Mouse (Mus musculus): Measurements from ENCODE around the gene Gucy2c.
A peak's percentile ranks its signal among the peaks of the same experiment; 100 is the strongest.
"Not testable (repeated sequence)": the region's sequence is repeated elsewhere in the genome, so short reads cannot be mapped to it uniquely, and the experiment has no call there.

The Gucy2c gene

DNA sequence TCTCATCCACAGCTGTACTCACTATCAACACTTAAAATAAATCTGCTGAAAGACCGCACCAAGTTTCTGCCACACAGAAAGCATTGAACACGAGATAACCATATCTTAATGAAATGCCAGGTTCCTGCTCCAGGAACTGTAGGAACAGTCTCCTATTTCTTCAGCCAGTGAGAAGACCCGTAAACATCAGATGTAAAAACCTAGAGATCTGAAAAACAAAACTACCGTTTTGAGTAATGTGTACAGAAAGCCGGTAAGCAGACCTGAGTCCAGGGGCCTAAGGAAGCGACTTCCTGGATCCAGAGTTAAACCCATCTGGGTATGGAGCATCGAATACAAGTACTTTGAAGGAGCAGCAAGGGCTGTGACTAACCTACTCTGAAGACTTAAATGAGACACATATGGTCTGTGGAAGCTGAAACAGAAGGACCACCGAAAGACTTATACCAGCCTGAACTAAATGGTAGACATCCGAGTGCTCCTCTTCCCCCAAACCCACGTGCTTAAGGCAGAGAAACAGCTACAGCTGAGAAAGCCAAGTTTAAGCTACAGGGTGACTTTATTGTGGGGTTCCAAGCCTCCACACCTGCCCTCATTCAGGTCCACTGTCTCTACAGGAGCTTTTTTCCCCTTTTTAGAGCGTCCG is 21.7 kb upstream of the Gucy2c start:
- no peak for DNase-seq (ENCODE audit: low spot score)

DNA sequence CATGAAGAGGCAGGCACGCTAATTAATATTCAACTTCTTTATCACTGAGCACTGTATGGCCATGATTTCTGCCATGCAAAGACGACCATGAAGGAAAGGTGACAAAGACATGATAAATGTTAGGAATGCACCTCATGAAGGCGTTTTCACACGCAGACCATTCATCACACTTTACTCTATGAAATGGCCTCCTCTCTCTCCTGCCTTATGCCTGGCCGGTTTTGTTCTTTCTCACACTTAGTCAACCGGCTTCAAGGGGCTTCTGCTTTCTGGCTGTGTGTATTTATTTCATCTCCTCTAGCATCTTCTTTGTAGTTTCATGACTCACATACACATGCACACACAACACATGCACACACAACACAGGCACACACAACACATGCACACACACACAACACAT is 19.7 kb upstream of the Gucy2c start:
- no peak for DNase-seq (ENCODE audit: low spot score)

DNA sequence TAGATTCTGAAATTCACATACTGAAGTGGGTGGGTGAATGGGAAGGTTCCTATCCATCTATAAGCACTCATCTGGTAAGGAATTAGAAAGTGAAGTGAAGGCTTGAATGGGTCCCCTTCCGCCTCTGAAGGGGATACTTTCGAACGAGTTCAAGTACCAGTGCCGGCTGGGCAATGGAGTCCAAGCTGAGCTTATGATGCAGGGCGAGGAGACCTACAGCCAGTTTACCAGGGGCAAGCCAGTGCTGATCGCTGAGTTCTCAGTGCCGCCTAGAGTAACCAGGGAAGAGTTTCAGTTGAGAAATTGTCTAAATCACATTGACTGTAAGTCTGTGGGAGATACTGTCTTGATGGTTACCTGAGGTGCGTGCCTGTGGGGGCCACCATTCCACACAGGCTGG is 19.1 kb upstream of the Gucy2c start:
- no peak for DNase-seq (ENCODE audit: low spot score)

DNA sequence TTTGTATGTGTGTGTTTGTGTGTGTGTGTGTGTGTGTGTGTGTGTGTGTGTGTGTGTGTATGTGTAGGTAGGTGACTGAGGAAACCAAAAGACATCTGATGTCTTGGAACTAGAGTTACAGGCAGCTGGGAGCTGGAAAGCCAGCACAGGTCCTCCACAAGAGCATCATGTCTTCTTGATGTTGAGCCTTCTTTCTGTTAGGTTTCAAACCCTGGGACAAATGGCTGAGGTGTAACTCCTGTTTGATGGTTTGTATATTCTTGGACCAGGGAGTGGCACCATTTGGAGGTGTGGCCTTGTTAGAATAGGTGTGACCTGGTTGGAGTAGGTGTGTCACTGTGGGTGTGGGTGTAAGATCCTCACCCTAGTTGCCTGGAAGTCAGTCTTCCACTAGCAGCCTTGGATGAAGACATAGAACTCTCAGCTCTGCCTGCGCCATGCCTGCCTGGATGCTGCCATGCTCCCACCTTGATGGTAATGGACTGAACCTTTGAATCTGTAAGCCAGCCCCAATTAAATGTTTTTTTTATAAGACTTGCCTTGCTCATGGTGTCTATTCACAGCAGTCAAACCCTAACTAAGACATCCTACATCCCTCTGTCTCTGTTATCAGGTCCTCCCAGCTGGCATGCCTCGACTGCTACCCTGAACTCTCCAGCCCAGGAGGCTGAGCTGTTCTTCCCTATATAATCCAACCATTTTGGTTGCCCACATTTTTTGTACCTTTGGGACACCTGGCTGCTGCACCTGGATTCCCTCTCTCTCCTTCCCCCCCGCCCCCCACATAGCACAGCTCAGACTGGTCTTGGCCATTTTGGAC is 16.5 kb upstream of the Gucy2c start:
- DNase-seq (ENCODE audit: low spot score), result not testable (repeated sequence)

DNA sequence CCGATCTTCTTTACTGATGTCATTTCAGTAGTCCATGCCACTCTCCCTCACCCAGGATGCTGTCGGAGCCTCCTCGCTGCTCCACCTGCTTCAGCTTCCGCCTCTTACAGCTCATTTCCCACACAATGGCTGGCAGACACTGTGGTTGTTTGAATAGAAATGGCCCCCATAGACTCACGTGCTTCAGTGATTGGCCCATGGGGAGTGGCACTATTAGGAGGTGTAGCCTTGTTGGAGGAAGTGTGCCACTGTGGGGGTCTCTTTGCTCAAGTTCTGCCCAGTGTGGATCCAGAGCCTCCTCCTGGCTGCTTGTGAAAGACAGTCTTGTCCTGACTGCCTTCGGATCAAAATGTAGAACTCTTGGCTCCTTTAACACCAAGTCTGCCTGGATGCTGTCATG is 14.3 kb upstream of the Gucy2c start:
- no peak for DNase-seq (ENCODE audit: low spot score)

DNA sequence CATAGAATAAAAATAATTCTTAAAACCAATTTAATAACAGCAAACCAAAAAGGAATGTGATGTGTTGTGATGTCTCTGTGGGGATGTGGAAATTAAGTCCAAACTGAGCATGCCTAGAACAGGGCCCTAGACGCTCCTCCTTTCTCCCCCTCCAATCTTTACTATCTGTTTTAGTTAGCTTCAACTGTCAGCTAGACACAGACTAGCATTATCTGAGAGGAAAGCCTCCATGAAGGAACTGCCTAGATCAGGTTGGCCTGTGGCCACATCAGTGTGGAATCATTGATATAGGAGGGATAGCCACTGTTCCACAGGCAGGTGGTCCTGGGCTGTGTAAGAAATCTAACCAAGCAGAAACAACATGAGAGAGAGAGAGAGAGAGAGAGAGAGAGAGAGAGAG is 13.5 kb upstream of the Gucy2c start:
- DNase-seq (ENCODE audit: low spot score), result no peak

DNA sequence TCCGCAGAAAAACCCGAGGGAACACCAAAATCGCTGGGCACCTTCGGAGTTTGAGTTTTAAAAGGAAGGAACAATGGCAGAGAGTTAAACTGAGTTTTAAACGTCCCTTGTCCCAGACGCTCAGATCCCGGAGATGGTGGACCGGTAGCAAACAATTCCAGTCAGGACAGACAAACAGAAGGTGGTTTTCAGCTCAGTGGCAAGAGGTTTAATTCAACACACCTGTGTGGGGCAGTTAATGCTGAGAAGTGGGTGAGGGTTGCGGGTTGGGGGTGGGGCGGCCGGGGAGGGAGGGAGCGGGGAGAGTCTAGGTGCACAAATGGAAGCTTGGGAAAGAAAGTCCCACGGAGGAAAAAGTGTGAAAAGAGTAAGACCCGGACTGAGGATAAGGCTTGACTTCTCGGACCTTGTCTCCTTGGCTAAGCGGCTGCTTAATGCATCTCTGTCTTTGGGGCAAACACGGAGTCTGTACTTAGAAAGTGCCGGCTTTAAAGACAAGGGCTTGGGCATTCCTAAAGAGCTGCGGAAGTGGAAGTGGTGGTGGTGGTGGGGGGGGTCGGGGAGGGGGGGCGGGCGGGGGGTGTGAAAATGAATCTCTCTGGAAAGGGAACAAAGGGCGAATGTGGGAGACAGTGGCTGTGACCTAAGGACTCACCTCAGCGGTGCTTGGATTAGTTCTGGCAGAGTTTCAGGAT is 12.4 kb upstream of the Gucy2c start:
- no peak for DNase-seq (ENCODE audit: low spot score)

DNA sequence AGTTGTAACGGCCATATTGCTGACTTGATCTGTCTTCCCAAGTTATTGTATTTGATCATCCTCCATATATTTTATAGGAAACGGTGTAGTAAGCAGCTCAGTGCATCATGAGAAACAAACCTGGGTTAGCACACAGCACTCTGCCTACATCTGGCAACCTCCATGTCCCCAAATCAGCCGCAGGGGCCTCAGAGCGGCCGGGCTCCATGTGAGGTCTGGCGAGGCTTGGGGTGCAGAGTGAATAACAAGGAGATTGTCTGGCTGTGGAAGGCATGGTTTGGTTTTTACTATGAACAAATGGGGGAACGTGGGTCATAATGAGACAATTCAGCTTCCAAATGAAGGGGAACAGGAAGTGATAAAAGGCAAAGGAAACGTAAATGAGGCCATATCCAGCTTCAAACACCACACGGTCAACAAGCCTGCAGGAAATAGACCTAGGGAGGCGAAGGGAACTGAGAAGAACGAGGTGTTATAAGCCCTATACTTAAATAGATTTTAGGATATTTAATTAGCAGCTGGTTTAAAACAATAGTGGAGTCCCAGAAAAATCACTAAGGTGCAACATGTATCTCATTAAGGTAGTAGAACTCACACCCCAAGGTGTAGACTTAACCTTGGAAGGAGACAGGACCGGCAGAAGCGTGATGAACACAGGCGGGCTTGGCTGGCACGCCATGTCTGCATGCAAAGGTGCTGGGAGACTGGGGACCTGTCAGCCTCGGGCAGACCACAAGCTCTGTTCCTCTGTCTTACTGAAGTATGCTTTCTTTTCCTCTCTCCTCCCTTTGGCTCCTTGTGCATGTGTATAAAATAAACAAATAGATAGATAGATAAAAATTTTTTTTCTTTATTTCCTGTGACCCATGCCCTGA is 11.6 kb upstream of the Gucy2c start:
- DNase-seq (ENCODE audit: low spot score), result no peak

DNA sequence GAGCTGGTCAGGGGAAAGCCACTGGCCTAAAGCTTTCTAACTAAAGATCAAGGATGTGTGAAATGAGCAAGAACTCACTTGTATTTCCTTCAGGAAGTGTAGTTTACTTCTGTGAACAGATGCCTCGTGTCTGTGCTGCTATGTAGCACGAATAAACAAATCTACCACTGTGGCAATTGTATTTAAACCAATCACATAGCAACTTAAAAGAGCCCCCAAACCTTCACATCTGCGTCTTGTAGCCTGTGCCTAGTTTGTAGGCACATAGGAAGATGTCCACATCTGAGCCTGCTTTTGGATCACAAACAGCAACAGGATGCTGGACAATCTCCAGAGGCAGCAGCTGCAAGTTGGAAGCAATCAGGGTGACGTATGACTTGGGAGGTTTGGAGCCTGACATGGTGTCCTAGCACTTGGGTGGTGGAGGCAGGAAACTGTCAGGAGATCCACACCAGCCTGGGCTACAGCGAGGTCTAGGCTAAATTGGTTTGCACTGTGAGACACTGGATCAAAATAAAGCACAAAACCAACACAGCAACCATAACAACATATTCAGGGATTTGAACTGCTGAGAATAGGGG is 7.9 kb upstream of the Gucy2c start:
- DNase-seq (ENCODE audit: low spot score), result peak; percentile 77

DNA sequence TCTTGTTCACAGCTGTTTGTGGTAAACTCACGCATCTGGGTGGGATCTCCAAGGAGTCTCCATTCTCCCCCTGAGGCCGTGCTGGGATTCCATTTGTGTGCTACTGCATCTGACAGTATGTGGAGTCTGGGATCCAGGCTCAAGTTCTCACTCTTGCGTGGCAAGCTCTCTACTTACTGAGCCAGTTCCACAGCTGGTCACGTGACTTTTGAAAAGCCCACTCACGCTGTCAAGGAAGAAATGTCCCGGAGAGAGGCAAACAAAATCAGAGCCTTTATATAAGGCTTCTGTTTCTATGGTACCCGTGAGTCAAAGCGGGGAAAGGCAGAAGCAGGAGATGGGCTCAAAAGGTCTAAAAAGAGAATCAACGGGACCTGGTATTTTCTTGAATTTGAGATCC is 1.2 kb upstream of the Gucy2c start:
- DNase-seq (ENCODE audit: low spot score), result no peak

DNA sequence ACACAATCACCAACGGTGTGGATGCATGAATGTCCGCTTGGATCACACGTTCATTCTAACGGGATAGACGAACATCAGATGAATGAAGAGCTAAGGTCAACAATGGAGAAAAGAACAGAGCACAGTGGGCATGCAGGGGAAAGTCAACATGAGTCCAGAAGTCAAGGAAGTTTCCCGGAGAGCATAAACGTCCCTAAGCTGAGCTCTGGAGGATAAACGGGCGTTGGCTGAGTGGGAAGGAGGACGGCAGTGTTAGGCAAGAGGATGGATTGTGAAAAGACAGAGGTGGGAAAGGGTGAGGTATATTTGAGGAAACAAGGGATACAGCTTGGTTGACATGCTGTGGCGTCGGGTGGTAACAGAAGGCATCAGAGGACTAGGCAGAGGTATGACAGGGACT is 581 bp upstream of the Gucy2c start:
- no peak for DNase-seq (ENCODE audit: low spot score)

DNA sequence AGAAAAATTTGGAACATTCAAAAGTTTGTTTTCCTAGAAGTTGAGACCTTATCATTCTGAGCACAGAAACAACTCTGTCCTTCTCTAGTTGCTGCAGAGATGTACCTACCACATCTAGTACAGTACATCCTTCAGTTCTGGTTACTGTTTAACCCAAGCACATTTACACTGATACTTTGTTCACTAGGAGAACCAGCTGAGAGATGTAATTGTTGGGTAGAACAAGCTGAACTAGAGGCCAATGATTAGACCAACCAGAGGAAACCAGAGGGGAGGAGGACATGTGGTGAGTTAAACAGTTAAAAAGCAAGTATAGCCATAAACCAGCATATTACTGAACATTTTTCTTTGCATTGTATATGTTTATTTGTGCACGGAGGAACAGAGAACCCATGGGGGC is 5.2 kb downstream of the Gucy2c start:
- no peak for DNase-seq (ENCODE audit: low spot score)

DNA sequence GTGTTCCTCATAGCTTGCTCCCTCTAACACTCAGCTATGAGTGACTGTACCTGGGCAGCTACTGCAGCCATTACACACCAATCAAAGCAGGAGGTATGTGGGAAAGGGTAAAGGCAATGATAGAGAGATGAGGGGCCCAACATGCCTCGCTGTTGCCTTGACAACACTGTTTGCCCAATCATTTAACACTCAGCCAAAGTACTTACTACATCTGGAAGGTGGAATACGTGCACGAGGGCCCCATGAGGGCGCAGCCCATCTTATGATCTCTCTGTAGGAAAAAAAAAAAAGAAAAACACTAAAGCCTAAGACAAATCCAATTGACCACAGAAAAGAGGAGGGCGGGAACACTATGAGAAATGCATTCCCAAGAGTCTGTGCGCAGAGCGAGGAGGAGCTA is 11.7 kb downstream of the Gucy2c start:
- DNase-seq (ENCODE audit: low spot score), result no peak

DNA sequence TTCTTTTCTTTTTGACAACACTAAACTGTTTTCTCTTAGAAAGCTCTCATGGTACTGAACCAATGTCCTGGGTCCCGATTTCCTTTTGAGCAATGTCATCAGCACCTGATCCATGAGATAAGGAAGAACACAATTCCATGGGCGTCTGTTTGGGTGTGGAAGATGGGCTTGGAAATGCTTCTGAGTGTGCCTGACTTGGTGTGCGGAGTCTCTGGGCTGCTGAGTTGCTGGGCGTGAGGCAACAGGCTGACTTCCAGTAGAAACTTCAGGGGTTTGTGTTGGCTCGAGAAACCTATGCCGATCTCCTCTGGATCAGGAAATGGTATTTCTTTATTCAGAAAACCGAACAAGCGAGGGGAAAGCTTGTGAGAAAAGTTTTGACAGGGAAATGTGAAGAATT is 12.4 kb downstream of the Gucy2c start:
- no peak for DNase-seq (ENCODE audit: low spot score)

DNA sequence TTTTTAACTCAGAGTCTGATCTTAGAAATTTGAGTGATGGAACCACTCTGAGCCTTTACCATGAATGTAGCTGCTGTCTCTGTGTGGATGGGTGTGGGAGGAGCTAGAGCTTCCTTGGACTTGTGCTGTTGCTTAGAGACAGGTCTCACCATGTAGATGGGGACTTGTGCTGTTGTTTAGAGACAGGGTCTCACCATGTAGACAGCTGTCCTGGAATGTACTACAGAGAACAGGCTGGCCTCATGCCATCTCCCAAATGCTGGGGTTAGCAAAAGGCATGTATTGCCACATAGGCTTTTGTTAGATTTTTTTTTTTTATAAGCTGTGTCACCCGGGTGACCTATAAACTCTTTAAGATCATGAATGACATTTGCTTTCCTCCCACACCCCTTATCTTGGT is 17.7 kb downstream of the Gucy2c start:
- DNase-seq (ENCODE audit: low spot score), result no peak

DNA sequence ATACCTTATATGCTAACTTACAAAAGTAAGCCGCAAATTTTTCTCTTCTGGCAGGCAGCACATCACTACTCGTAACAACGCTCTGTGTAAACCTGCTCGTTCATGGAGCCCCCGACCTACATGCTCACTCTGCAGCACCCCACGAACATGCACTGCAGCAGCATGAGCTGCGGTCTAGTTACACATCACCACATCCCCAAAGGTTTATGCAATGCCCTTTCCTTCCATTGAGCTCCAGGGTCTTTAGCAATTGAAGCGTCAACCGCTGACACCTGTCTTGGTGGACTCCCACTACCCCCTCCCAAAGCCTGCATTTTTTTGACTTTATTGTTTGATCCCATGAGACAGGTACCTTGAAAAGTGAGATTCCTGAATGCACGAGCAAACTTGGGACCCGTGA is 31.0 kb downstream of the Gucy2c start:
- DNase-seq (ENCODE audit: low spot score), result no peak

DNA sequence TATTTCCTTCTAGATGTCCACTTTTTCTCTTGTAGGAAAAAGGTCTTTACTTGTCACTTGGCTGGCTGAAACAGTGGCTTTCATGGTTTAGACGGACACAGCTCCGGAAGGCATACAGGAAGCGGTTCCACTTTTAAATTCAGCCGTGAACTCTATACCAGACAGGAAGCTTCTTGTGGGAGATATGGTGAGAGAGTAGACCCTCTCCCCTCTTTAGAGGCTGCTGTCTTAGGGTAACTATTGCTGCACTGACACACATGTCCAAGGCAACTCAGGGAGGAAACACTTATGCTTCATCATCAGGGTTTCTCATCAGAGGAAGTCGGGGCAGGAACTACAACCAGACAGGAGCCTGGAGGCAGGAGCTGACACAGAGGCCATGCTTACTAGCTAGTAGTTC is 36.0 kb downstream of the Gucy2c start:
- DNase-seq (ENCODE audit: low spot score), result no peak

DNA sequence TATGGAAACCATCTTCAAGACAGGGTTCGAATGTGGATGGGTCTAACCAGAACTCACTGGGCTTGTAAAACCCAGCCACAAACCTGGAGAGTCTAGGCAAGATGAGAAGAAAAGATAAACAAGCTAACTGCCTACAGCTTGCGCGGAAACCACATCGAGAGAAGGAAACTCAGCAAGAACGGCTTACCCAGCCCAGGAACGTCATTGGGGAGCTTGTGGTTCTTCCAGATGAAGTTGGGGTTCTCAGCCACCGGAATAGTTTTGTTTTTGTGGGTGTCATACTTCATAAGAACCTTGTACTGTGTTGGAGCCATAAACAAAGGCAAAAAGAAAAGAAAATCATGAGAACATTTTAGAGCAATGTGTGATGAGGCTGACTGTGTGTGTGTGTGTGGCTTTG is 37.8 kb downstream of the Gucy2c start:
- DNase-seq (ENCODE audit: low spot score), result peak; percentile 8

DNA sequence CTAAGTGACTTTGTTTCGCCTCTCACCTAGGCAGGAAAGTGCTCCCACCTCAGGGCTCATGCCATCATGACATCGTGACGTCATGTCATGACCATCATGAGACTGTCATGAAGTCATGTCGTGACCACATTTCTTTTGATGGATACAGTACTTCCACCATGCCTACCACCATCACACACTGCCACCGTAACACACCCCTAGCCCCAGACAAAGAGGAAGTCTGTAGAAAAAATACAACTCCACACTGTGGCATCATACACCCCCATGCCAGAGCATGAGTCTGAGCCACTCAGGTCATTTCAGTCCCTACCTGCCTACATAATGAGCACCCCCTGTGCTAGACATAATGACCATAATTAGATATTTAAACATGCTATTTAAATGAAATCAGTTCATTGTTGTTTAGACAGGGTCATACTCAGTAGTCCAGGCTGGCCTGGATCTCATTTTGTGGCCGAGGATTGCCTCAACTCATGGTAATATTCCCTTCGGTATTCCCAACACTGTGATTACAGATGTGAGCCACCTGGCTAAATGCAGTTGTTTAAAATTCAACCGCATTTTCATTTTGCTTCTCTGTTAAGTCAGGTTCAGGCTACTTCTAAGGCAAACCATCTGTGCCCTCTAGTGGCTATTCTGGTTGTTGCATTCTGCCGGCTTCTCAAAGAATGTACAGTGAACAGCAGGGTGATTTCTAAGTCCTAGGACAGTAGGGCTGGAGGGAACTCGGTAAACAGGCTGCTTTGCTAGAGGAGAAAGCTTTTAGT is 39.0 kb downstream of the Gucy2c start:
- peak; percentile 87 for DNase-seq (ENCODE audit: low spot score)

DNA sequence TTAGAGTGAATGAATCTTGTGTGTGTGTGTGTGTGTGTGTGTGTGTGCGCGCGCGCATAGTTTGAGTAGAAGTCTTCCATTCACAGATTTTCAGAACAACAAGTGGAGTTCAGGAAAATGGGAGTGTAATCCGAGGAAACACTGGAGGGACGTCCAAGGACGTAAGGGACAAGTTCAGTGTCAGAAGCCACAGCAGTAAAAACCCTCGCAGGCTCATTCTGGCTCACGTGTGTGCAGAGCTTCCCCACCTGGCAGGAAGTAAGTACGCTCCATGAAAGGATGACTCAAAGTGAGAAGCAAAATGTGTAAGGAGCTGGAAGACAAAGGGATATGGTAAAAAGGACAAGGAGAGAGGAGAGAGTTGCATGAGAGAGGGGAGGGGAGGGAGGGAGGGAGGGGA is 40.3 kb downstream of the Gucy2c start:
- no peak for DNase-seq (ENCODE audit: low spot score)

DNA sequence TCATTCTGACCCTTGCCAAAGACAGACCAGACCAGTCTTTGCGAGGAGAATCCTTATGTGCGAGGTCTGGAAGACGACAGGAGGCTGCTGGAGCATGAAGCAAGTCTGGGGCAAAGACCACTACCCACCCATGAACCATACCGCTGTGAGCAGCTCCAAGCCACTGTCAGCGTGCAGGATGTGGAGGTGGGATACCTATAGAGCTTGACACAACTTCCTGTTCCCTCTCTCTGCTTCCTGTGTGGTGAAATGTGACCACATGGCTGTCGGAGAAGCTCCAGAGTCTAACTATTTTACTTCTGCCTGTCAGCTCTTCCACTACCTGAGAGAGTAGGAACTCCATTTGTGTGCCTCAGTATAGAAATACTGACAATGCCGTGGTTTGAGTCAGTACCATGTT is 45.8 kb downstream of the Gucy2c start:
- DNase-seq (ENCODE audit: low spot score), result peak; percentile 18
